Mouse (Mus musculus) kidney, adult 2 months (tissue): ENCODE measurements around the gene Gm10097.

Experiments
- CTCF ChIP-seq: fragments of 200-500 bp; conservative IDR thresholded peaks from 2 replicates; pipeline ENCODE4 v1.5.1; 2011; ENCODE audit warnings: low read depth, mild to moderate bottlenecking, control low read depth, low read length, moderate library complexity, mixed read lengths; ENCODE audit not compliant: insufficient read depth, insufficient read length
- POLR2A ChIP-seq: fragments of 200-500 bp; IDR thresholded peaks from one replicate; pipeline ENCODE4 v1.6.1; 2011; ENCODE audit warnings: low read depth, low read length, control low read depth

GRCm38 (mm10) chr10:5116720-5117119 is 47.7 kb downstream of the Gm10097 start:
- TF ChIP-seq POLR2A (no peak), CTCF (no peak)
